Mouse (Mus musculus) MEL (cell line): ENCODE measurements around the gene Prkci.

Source experiments
- CHD2 ChIP-seq: IDR thresholded peaks from 2 replicates; pipeline ENCODE4 v1.6.1; 2011; ENCODE audit warnings: low read length, improper control_type of control experiment
- CTCF ChIP-seq, 3 experiments: IDR thresholded peaks in 2 of 3; conservative IDR thresholded peaks in 1 of 3; 2 replicates each; pipeline ENCODE4 v1.5.1; 2011 to 2012; ENCODE audit warnings: low read length in 3 of 3, low read depth in 2 of 3, mild to moderate bottlenecking in 2 of 3, improper control_type of control experiment in 1 of 3, inconsistent platforms in 1 of 3, mixed read lengths in 1 of 3, moderate library complexity in 1 of 3; ENCODE audit not compliant: control insufficient read depth in 1 of 3, insufficient read depth in 1 of 3, poor library complexity in 1 of 3, severe bottlenecking in 1 of 3
- ELF1 ChIP-seq: IDR thresholded peaks from 2 replicates; pipeline ENCODE4 v1.6.1; 2014; ENCODE audit warnings: low read depth, mild to moderate bottlenecking, inconsistent platforms, low read length, improper control_type of control experiment, moderate library complexity
- EP300 ChIP-seq, 2 experiments: IDR thresholded peaks; 2 replicates each; pipeline ENCODE4 v1.6.1; 2011; ENCODE audit warnings: improper control_type of control experiment in 2 of 2, low read length in 2 of 2, low read depth in 1 of 2, mild to moderate bottlenecking in 1 of 2
- GATA1 ChIP-seq: IDR thresholded peaks from 2 replicates; pipeline ENCODE4 v1.6.1; 2011; ENCODE audit warnings: low read depth, low read length, improper control_type of control experiment
- NRF1 ChIP-seq: IDR thresholded peaks from 2 replicates; pipeline ENCODE4 v1.6.1; 2014; ENCODE audit warnings: low read depth, mild to moderate bottlenecking, inconsistent platforms, low read length, improper control_type of control experiment, moderate library complexity; ENCODE audit not compliant: poor library complexity, insufficient read depth, severe bottlenecking
- POLR2A ChIP-seq, 2 experiments: IDR thresholded peaks; 2 replicates each; pipeline ENCODE4 v1.6.1; 2011 to 2012; ENCODE audit warnings: low read length in 2 of 2, mild to moderate bottlenecking in 2 of 2, control low read depth in 1 of 2, improper control_type of control experiment in 1 of 2, low read depth in 1 of 2, moderate library complexity in 1 of 2; ENCODE audit not compliant: control insufficient read depth in 1 of 2, insufficient read depth in 1 of 2, poor library complexity in 1 of 2
- RAD21 ChIP-seq: IDR thresholded peaks from 2 replicates; pipeline ENCODE4 v1.6.1; 2011; ENCODE audit warnings: mild to moderate bottlenecking, low read depth, low read length, improper control_type of control experiment
- TCF12 ChIP-seq: IDR thresholded peaks from 2 replicates; pipeline ENCODE4 v1.6.1; 2014; ENCODE audit warnings: low read depth, mild to moderate bottlenecking, inconsistent platforms, low read length, improper control_type of control experiment, moderate library complexity
- ZC3H11A ChIP-seq: IDR thresholded peaks from 2 replicates; pipeline ENCODE4 v1.6.1; 2012; ENCODE audit warnings: low read depth, mild to moderate bottlenecking, inconsistent platforms, low read length, improper control_type of control experiment

GRCm38 (mm10) chr3:30996688-30997014 lies 1.1 kb downstream of the Prkci start:
- TF ChIP-seq TCF12 (peak; percentile 19; the same call in 1 of the 2 replicates), CTCF (IDR thresholded peaks at IDR 0.05 in 2 of 3, conservative IDR thresholded peaks at IDR 0.05 in 1 of 3; ENCODE audit: control insufficient read depth in 1 of 3, insufficient read depth in 1 of 3, low read depth in 2 of 3, low read length in 3 of 3, poor library complexity in 1 of 3, severe bottlenecking in 1 of 3) (no peak), RAD21 (no peak), POLR2A (IDR thresholded peaks at IDR 0.05; ENCODE audit: control insufficient read depth in 1 of 2, insufficient read depth in 1 of 2, low read depth in 1 of 2, low read length in 2 of 2, poor library complexity in 1 of 2) (no peak), EP300 (IDR thresholded peaks at IDR 0.05; ENCODE audit: low read depth in 1 of 2, low read length in 2 of 2) (no peak), GATA1 (no peak), ELF1 (no peak), CHD2 (no peak), ZC3H11A (no peak), NRF1 (no peak)
